Mouse (Mus musculus): ENCODE results near the gene Zfp449.
"Not testable (repeated sequence)": the region's sequence is repeated elsewhere in the genome, so short reads cannot be mapped to it uniquely, and the experiment has no call there.

The Zfp449 gene

GRCm38 (mm10) chrX:56346176-56346931, at the start of gene Zfp449:
TSS of gene Zfp449 (plus strand) at chrX:56346400.
- DNase-seq (ENCODE audit: low spot score), result peak; percentile 28

- DNase-seq (ENCODE audit: low spot score), result no peak
Observed at GRCm38 (mm10) chrX:56307597-56307996, 38.6 kb upstream of the Zfp449 start.

DNA sequence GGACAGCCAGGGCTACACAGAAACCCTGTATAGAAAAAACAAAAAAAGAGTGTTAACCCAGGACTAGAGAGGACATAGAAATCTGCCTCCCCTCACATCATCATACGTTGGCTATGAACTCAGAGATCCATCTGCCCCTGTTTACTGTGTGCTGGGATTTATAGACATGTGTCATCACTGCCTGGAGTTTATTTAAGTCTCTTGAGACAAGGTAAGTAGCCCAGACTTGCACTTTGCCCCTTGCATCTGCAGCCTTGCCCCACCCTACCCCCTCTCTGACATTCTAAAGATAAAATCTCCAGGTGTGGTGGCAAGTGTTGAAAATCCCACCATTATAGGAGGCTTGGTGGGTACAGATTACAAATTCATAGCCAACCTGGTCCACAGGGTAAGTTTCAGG, 33.4 kb upstream of the Zfp449 start:
- DNase-seq (ENCODE audit: low spot score), result no peak

- DNase-seq (ENCODE audit: low spot score), result no peak
Observed at GRCm38 (mm10) chrX:56322096-56322495, 24.1 kb upstream of the Zfp449 start.

- no peak for DNase-seq (ENCODE audit: low spot score)
Observed at GRCm38 (mm10) chrX:56322731-56323130, 23.5 kb upstream of the Zfp449 start.

- DNase-seq (ENCODE audit: low spot score), result no peak
Observed at GRCm38 (mm10) chrX:56332046-56332445, 14.2 kb upstream of the Zfp449 start.

GRCm38 (mm10) chrX:56340305-56340704, 5.9 kb upstream of the Zfp449 start:
- DNase-seq (ENCODE audit: low spot score), result no peak

- DNase-seq (ENCODE audit: low spot score), result no peak
Observed at GRCm38 (mm10) chrX:56342921-56343320, 3.3 kb upstream of the Zfp449 start.

GRCm38 (mm10) chrX:56346932-56347253, 693 bp downstream of the Zfp449 start:
- no peak for DNase-seq (ENCODE audit: low spot score)

- DNase-seq (ENCODE audit: low spot score), result not testable (repeated sequence)
Observed at GRCm38 (mm10) chrX:56374431-56375128, 28.4 kb downstream of the Zfp449 start, which contains the start of gene Smim10l2a. TSS of gene Smim10l2a (plus strand) at chrX:56374586.

GRCm38 (mm10) chrX:56380852-56381251, 34.7 kb downstream of the Zfp449 start:
- DNase-seq (ENCODE audit: low spot score), result no peak

- no peak for DNase-seq (ENCODE audit: low spot score)
Observed at GRCm38 (mm10) chrX:56384142-56384541, 37.9 kb downstream of the Zfp449 start.

- DNase-seq (ENCODE audit: low spot score), result no peak
Observed at GRCm38 (mm10) chrX:56404646-56405045, 58.4 kb downstream of the Zfp449 start.

DNA sequence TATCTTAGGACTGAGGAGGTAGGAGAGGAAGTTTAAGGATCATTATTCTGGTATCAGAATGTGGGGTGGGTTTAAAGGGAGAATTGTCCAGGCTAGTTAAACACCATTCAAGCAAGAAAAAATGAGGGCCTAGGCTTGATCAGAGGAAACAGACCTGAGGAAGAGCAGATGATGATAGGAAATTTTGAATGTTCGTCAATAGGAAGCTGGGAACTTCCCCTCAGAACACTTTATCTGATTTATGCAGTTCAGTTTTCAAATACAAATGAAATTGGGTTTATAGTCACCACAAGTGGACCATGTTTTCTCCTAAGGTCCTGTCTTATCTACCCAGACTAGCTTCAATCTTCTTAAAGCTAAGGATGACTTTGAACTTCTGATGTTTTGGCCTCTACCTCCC, 59.3 kb downstream of the Zfp449 start:
- DNase-seq (ENCODE audit: low spot score), result no peak

GRCm38 (mm10) chrX:56406128-56406527, 59.9 kb downstream of the Zfp449 start:
- DNase-seq (ENCODE audit: low spot score), result no peak
